Mouse (Mus musculus) thymus, adult 18-20 months (tissue): ENCODE data around the gene Ngly1.
A peak's percentile ranks its signal among the peaks of the same experiment; 100 is the strongest.

Source experiments
- DNase-seq, 2 experiments: peaks; one replicate each; pipeline ENCODE4 v3.0.0; 2022; ENCODE audit warnings: mixed read lengths in 2 of 2

Gene Ngly1

DNA sequence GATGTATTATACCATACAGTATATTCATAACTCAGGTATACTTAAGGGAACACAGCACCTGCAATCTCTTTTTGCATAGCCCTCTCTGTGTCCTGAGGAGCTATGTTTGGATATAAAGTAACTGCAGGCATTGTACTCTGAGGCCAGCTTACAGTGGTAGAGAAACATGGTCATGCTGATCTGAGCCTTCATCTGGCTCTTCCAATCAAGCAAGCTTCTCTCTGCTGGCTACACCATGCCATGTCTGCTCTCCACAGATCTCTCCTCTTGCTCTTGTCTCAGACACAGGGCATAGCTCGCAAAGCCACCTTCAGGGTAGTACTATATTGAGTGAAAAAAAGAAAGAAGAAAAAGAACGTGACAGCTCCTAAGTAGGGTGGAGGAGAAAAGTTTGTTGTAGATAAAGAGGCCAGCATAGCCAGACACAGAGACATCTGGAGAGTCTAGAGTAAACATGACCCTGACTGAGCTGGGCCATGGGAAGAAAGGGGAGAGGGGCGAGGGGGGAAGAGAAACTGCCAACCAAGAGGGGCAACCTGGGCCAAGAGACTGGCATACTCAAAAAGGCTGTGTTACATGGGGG is 86.8 kb downstream of the Ngly1 start:
- DNase-seq: peak in 1 of 2 experiments; percentile 20

GRCm38 (mm10) chr14:16347505-16347904 is 98.4 kb downstream of the Ngly1 start:
- no peak for DNase-seq

DNA sequence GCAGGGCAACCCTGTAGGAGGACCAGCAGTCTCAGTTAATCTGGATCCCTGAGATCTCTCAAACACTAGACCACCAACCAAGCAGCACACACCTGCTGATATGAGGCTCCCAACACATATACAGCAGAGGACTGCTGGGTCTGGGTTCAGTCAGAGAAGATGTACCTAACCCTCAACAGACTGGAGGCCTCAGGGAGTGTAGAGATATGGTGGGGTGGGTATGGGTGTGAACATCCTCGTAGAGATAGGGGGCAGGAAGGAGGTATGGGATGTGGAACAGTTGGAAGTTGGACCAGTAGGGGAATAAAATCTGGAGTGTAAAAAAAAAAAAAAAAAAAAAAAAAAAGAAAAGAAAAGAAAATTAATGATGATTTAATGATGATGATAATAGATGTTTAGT is 110.6 kb downstream of the Ngly1 start:
- DNase-seq: no peak
